Mouse (Mus musculus) bone marrow macrophage, adult 2 months (primary cell): ENCODE results near the gene Itpk1.

Experiments used
- CTCF ChIP-seq: IDR thresholded peaks from 2 replicates; pipeline ENCODE4 v1.5.1; 2012; ENCODE audit warnings: low read depth, mild to moderate bottlenecking, low read length, moderate library complexity
- POLR2A ChIP-seq: IDR thresholded peaks from 2 replicates; pipeline ENCODE4 v1.6.1; 2012; ENCODE audit warnings: mild to moderate bottlenecking, low read depth, low read length, borderline replicate concordance

GRCm38 (mm10) chr12:102722451-102722850, 17.7 kb upstream of the Itpk1 start:
- TF ChIP-seq CTCF, result no peak
- TF ChIP-seq POLR2A, result no peak
